Mouse (Mus musculus): ENCODE measurements around the gene Zap70. TPM values are rescaled to one million over a fixed set of nuclear protein-coding genes. Genes with fewer than 3 reads are reported as not detected.

The Zap70 gene
- 0.99 and 1.5 TPM in 2 replicates for polyA plus RNA-seq (2014; fragmentation: Nextera tagmentation; extraction: Ambion mirVana)

DNA sequence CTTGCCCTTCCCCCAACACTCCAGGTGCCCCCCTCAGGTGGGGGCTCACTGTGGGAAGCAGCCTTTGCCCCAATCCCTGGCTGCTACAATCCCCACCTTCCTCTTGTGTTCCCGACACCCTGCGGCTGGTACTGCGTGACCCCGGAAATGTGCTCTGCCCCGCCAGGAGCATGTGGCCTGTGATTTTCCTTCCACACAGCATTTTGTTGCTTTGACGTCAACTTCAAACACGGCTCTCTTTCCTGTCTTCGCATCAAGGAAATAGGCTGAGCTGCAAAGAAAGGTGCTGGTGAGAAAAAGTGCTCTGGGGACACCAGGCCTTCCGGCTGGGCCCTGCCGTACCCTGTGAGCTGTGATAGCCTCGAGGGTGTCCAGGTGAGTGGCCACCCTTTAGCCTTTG lies at the start of gene Zap70:
TSS of gene Zap70 (plus strand) at position 231 of the 400 bp plus-strand sequence.
- ATAC-seq: no peak
- DNase-seq (ENCODE audit: low spot score): no peak

DNA sequence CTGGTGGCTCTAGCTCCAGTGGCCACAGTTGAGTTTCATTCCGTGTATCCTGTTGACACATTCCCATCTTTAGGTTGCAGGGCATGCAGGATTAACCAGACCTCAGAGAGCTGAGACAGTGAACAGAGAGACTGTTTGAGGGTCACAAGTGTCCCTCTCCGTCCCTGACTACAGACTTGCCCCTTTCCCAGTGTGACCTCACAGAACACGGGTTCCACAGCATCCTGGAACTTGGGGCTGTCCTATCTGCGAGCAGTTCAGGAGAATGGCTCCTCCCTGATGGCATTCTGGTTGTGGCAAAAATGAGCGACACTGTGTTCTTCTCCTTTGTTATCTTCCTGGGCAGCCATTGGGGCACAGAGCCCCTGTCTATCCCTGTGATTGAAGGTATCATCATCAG lies 47.3 kb upstream of the Zap70 start, which contains the start of gene Actr1b:
TSS of gene Actr1b (minus strand) at position 112 of the 400 bp plus-strand sequence.
- Histone ChIP-seq H3K4me3 (ENCODE audit: low read depth, low read length) (no peak within 1 kb of the TSS), H3K27ac (ENCODE audit: low read depth, low read length) (no peak within 1 kb of the TSS), H3K4me2 (ENCODE audit: low read length) (no peak within 1 kb of the TSS), H3K27me3 (replicated peaks; ENCODE audit: control insufficient read depth, insufficient read depth, low read length) (no peaks in the 10 kb centered on the region), H3K9me3 (replicated peaks; ENCODE audit: control insufficient read depth, low read length) (no peaks in the 10 kb centered on the region), H3K36me3 (ENCODE audit: control insufficient read depth, insufficient read depth, low read length) (no peaks in the 10 kb centered on the region), H3K4me1 (ENCODE audit: control insufficient read depth, insufficient read depth, low read length) (peaks cover 2% of the 10 kb centered on the region; the same call in 1 of the 2 replicates), H3K9ac (ENCODE audit: low read length) (no peak within 1 kb of the TSS)
- 83% methylated on average over 5 of the region's 5 CpGs for WGBS
- DNase-seq (ENCODE audit: low spot score) (no peak), ATAC-seq (no peak)

More for the DNA sequence above, at the start of gene Zap70:
- Histone ChIP-seq H3K9me3 (replicated peaks; ENCODE audit: control insufficient read depth, low read length) (no peaks in the 10 kb centered on the region), H3K27ac (ENCODE audit: low read depth, low read length) (no peak within 1 kb of the TSS), H3K4me2 (ENCODE audit: low read length) (no peak within 1 kb of the TSS), H3K9ac (ENCODE audit: low read length) (no peak within 1 kb of the TSS), H3K4me1 (ENCODE audit: control insufficient read depth, insufficient read depth, low read length) (no peaks in the 10 kb centered on the region), H3K36me3 (ENCODE audit: control insufficient read depth, insufficient read depth, low read length) (no peaks in the 10 kb centered on the region), H3K27me3 (replicated peaks; ENCODE audit: control insufficient read depth, insufficient read depth, low read length) (no peaks in the 10 kb centered on the region), H3K4me3 (ENCODE audit: low read depth, low read length) (no peak within 1 kb of the TSS)
- 90% methylated on average over 11 of the region's 11 CpGs for WGBS

DNA sequence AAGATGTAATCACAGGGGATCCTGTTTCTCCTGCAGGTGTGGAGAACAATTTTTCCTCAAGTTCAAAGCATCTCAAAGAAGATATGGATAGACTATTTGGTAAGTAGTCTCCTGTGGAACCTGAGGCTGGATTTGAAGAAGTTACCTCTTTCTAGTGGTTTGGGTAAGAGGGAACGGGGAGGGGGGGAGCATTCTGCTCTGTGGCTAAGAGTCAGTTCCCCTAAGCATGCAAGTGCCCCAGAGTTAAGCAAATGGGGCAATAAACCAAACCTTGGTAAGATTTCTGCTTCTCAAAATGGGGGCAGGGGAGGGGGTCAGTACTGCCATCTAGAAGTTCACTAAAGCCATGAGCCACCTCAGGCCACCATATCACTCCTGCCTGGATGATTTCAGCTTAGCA lies 42.8 kb upstream of the Zap70 start:
- no peak for ATAC-seq
- no peak overlapping the region for H3K4me3 ChIP-seq (ENCODE audit: low read depth, low read length)
- no peak for DNase-seq (ENCODE audit: low spot score)
- H3K27me3 ChIP-seq (replicated peaks; ENCODE audit: control insufficient read depth, insufficient read depth, low read length): no peaks in the 10 kb centered on the region
- H3K4me2 ChIP-seq (ENCODE audit: low read length): no peak overlapping the region
- no peak overlapping the region for H3K27ac ChIP-seq (ENCODE audit: low read depth, low read length)
- H3K4me1 ChIP-seq (ENCODE audit: control insufficient read depth, insufficient read depth, low read length): no peaks in the 10 kb centered on the region
- H3K9me3 ChIP-seq (replicated peaks; ENCODE audit: control insufficient read depth, low read length): no peaks in the 10 kb centered on the region
- no peaks in the 10 kb centered on the region for H3K36me3 ChIP-seq (ENCODE audit: control insufficient read depth, insufficient read depth, low read length)
- 80% methylated on average over 1 of the region's 1 CpGs for WGBS
- no peak overlapping the region for H3K9ac ChIP-seq (ENCODE audit: low read length)

DNA sequence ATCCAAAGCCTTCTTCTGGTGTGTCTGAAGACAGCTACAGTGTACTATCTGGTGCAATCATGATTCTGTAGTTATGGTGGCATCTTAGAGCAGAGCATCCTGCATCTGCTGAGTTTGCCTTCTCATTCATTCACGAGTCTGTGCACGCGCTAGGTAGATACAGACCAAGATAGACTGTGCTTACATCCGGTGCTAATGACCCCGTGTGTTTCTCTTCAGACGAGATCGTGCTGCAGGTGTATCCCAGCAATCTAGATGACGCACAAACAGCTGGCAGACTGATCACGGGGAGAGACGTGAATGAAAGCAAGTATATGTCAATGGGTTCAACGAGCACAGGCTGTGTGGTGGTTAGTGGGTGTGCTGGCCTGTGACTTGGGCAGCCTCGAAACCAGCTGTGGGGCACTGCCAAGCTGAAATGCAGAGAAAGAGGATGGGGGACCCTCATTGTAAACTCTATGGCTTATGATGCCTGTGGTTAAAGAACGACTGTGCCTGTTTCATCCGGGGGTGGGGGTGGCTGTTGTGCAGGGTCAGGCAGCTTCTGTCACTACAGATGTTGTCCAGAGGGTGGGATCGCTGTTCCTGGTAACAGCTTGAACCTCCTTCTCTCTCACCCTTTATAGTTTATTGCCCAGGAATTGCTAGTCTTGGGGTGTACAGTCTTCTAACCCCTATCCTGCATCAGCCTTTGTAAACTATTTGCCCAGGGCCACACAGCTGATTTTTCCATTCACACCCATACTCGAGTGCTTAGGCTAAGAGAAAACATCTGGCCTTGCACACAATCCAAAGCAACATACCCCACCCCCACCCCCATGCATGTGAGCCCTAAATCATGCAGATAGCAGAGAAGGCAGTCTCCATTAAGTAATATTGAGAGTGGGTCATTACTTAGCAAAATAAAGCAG lies 38.2 kb upstream of the Zap70 start:
- ATAC-seq: no peak
- H3K4me1 ChIP-seq (ENCODE audit: control insufficient read depth, insufficient read depth, low read length): no peaks in the 10 kb centered on the region
- H3K36me3 ChIP-seq (ENCODE audit: control insufficient read depth, insufficient read depth, low read length): no peaks in the 10 kb centered on the region
- H3K9me3 ChIP-seq (replicated peaks; ENCODE audit: control insufficient read depth, low read length): no peaks in the 10 kb centered on the region
- H3K27me3 ChIP-seq (replicated peaks; ENCODE audit: control insufficient read depth, insufficient read depth, low read length): no peaks in the 10 kb centered on the region
- no peak overlapping the region for H3K9ac ChIP-seq (ENCODE audit: low read length)
- H3K27ac ChIP-seq (ENCODE audit: low read depth, low read length): no peak overlapping the region
- WGBS: 74% methylated on average over 16 of the region's 16 CpGs
- no peak overlapping the region for H3K4me2 ChIP-seq (ENCODE audit: low read length)
- no peak overlapping the region for H3K4me3 ChIP-seq (ENCODE audit: low read depth, low read length)
- DNase-seq (ENCODE audit: low spot score): no peak

DNA sequence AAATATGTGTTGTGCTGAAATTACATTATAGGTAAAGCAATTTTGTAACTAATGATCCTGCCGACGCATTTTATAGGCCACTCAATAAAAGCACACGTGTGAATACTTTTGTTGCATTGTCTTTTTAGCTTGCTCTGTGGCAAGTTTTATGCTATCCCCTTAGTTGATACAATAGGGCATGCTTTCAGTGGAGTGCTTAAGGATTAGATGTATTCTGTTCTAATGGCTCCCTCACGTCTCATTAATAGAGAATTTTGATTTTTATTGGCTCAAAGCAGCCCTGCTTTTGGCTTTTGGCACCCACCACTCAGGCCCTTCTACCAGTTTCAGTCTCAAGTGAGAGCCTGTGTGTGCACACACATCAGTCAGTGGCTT lies 37.6 kb upstream of the Zap70 start:
- H3K9ac ChIP-seq (ENCODE audit: low read length): no peak overlapping the region
- no peak overlapping the region for H3K27ac ChIP-seq (ENCODE audit: low read depth, low read length)
- no peaks in the 10 kb centered on the region for H3K4me1 ChIP-seq (ENCODE audit: control insufficient read depth, insufficient read depth, low read length)
- 41% methylated on average over 4 of the region's 4 CpGs for WGBS
- no peaks in the 10 kb centered on the region for H3K27me3 ChIP-seq (replicated peaks; ENCODE audit: control insufficient read depth, insufficient read depth, low read length)
- no peak overlapping the region for H3K4me3 ChIP-seq (ENCODE audit: low read depth, low read length)
- H3K9me3 ChIP-seq (replicated peaks; ENCODE audit: control insufficient read depth, low read length): no peaks in the 10 kb centered on the region
- ATAC-seq (no peak), DNase-seq (ENCODE audit: low spot score) (no peak)
- no peak overlapping the region for H3K4me2 ChIP-seq (ENCODE audit: low read length)
- H3K36me3 ChIP-seq (ENCODE audit: control insufficient read depth, insufficient read depth, low read length): no peaks in the 10 kb centered on the region

DNA sequence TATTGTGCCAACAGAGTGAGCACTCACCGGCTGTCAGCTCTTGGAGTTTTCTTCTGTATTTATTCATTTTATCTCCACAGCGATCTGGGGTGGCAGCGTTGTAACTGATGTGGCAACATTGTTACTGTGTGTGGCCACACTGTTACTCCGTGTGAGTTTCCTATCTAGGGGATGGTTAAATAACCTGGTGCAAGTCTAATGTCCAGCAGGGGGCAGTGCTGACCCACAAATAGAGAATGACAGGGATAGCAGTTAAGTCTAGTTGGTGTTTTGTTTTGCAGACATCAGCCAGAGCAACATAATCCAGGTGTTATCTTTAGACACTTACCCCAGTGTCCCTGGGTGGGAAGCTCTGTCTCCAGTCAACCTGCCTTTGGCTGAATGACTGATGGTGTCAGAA lies 24.3 kb upstream of the Zap70 start:
- H3K9me3 ChIP-seq (replicated peaks; ENCODE audit: control insufficient read depth, low read length): no peaks in the 10 kb centered on the region
- H3K27me3 ChIP-seq (replicated peaks; ENCODE audit: control insufficient read depth, insufficient read depth, low read length): 0 out of 2 replicates have a peak, but pooled peaks cover 3% of the 10 kb centered on the region
- H3K27ac ChIP-seq (ENCODE audit: low read depth, low read length): no peak overlapping the region
- H3K4me1 ChIP-seq (ENCODE audit: control insufficient read depth, insufficient read depth, low read length): no peaks in the 10 kb centered on the region
- no peak overlapping the region for H3K9ac ChIP-seq (ENCODE audit: low read length)
- no peaks in the 10 kb centered on the region for H3K36me3 ChIP-seq (ENCODE audit: control insufficient read depth, insufficient read depth, low read length)
- H3K4me3 ChIP-seq (ENCODE audit: low read depth, low read length): no peak overlapping the region
- H3K4me2 ChIP-seq (ENCODE audit: low read length): no peak overlapping the region
- WGBS: 8% methylated on average over 4 of the region's 4 CpGs
- DNase-seq (ENCODE audit: low spot score): peak; percentile 91
- peak; percentile 67; the same call in 1 of the 2 replicates for ATAC-seq

DNA sequence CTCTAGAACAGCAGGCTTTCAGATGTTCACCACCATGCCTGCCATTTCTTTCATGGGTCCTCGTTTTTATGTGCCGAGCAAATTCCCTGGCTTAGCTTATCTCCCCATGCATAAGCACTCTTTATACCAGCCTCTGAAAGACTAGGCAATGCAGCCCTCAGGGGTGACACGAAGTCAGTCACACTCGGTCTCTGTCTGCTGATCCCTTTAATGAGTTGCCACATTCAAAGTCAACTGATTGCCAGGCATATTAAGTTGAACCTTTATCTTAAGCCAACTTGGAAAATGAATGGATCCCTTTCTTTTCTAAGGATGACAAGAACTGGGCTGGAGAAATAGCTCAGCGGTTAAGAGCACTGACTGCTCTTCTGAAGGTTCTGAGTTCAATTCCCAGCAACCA lies 22.4 kb upstream of the Zap70 start:
- ATAC-seq (no peak), DNase-seq (ENCODE audit: low spot score) (no peak)
- Histone ChIP-seq H3K36me3 (ENCODE audit: control insufficient read depth, insufficient read depth, low read length) (no peaks in the 10 kb centered on the region), H3K27me3 (replicated peaks; ENCODE audit: control insufficient read depth, insufficient read depth, low read length) (0 out of 2 replicates have a peak, but pooled peaks cover 3% of the 10 kb centered on the region), H3K9me3 (replicated peaks; ENCODE audit: control insufficient read depth, low read length) (no peaks in the 10 kb centered on the region), H3K4me3 (ENCODE audit: low read depth, low read length) (no peak overlapping the region), H3K4me2 (ENCODE audit: low read length) (no peak overlapping the region), H3K27ac (ENCODE audit: low read depth, low read length) (no peak overlapping the region), H3K9ac (ENCODE audit: low read length) (no peak overlapping the region), H3K4me1 (ENCODE audit: control insufficient read depth, insufficient read depth, low read length) (peaks cover 2% of the 10 kb centered on the region; the same call in 1 of the 2 replicates)
- 64% methylated on average over 5 of the region's 5 CpGs for WGBS

DNA sequence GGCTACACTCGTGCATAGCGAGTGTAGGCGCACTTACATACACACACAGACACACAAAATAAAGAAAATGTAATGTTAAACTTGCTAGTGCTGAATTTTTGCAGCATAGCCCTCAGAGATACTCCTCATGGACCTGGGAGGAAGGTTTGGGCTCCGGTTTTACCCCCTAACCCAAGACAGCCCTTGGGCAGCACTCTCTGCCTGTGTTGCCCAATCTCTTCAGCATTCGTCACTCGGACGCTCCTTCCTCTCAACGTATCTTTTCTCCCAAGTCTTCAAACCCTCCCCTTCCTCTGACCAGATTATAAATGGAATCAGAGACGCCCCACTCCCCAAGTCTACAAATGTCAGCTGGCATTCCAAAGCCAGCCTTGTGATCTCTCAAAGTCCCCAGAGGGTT lies 18.6 kb upstream of the Zap70 start:
- H3K27me3 ChIP-seq (replicated peaks; ENCODE audit: control insufficient read depth, insufficient read depth, low read length): 0 out of 2 replicates have a peak, but pooled peaks cover 3% of the 10 kb centered on the region
- no peaks in the 10 kb centered on the region for H3K9me3 ChIP-seq (replicated peaks; ENCODE audit: control insufficient read depth, low read length)
- H3K36me3 ChIP-seq (ENCODE audit: control insufficient read depth, insufficient read depth, low read length): no peaks in the 10 kb centered on the region
- DNase-seq (ENCODE audit: low spot score) (no peak), ATAC-seq (no peak)
- peaks cover 4% of the 10 kb centered on the region; the same call in 1 of the 2 replicates for H3K4me1 ChIP-seq (ENCODE audit: control insufficient read depth, insufficient read depth, low read length)
- 78% methylated on average over 9 of the region's 9 CpGs for WGBS
- no peak overlapping the region for H3K9ac ChIP-seq (ENCODE audit: low read length)
- no peak overlapping the region for H3K4me3 ChIP-seq (ENCODE audit: low read depth, low read length)
- no peak overlapping the region for H3K4me2 ChIP-seq (ENCODE audit: low read length)
- H3K27ac ChIP-seq (ENCODE audit: low read depth, low read length): no peak overlapping the region

All from forebrain, embryonic 14.5 days (tissue).